Mouse (Mus musculus) layer of hippocampus, postnatal 10 days (tissue): ENCODE measurements around the gene Csnk1g2. TPM values are rescaled to one million over a fixed set of nuclear protein-coding genes. Genes with fewer than 3 reads are reported as not detected.
"Not testable (repeated sequence)": the region's sequence is repeated elsewhere in the genome, so short reads cannot be mapped to it uniquely, and the experiment has no call there.

Experiments
- DNase-seq, 2 experiments: peaks; one replicate each; pipeline ENCODE4 v3.0.0; 2021; ENCODE audit warnings: low spot score in 2 of 2
- total RNA-seq, 2 experiments: library from RNA; stranded (reverse); gene quantifications; 2 replicates each; pipeline ENCODE4 v1.2.3; 2021

Csnk1g2 gene
- total RNA-seq, 2 experiments from 2014 or later, result 146 to 157 TPM

GRCm38 (mm10) chr10:80621940-80622660, 538 bp upstream of the Csnk1g2 start:
- peak; percentile 99 for DNase-seq

DNA sequence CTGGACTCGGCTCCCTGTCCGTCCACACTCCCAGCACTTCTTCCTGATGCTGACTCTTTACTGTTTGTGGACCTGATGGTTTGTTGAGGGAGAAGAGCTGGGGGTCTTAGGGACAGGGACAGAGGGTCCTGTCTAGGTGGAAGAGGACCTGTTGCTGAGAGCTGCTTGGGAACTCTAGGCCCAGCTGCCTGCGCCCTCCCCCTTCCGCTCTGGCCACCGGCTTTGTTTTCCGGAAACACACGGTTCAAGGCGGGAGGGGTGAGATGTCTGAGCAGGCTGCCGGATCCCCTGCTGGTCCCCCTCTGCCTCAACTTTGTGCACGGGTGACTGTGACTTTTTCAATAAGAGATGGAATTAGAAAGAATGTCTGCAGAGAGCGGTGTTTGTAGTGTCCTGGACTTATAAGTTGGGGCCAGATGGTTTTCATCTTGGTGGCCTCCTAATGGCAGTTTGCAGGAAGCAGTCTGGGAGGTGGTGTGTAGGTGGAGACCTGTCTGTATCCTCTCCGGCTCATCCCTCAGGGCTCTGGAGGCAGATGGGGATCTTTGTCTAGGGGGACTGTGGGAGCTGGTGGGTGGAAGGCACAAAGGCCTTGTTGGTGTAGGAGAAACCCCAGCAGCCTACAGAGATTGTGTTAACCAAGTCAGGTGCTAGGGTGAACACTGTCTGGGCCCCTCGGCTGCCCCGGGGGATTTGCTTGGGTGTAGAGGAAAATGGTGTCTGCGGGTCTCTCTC, 986 bp downstream of the Csnk1g2 start:
- DNase-seq, result peak; percentile 47 to 50

DNA sequence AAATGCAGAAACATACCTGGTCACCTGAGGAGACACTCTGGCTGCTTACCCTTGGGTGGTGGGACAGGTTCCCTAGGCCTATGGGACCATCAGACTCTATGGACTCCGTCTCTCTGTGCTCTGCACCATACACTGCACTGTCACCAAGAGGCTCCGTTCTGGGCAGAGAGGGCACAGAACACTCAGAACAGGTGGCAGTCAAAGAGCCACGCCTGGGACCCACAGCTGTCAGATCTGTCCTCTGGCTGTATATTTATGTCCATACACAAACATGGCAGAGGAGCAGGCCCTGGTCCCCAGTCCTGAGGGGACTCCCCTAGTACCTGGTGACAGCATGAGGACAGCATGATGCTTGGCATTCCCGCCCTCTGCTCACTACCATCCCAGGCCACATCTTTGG, 3.1 kb downstream of the Csnk1g2 start:
- DNase-seq, result no peak

DNA sequence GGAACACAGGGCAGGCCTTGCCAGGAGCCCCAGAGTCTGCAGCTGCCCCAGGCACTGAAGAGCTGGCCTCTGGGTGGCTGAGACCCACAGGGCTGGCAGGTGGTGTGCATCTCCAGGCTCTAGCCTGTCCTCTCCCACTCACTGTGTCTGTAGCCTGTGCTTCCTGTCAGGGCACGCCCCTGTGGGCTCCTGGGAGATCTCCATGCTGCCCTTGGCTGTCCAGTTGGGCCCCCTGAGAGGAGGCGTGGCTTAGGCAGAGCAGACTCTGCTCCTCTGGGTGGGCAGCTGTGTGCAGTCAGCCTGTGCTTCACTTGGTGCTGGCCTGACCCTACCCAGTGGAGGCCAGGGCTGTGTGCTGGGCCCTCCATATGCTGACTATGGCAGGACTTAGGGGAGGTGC, 5.0 kb downstream of the Csnk1g2 start:
- DNase-seq, result no peak

DNA sequence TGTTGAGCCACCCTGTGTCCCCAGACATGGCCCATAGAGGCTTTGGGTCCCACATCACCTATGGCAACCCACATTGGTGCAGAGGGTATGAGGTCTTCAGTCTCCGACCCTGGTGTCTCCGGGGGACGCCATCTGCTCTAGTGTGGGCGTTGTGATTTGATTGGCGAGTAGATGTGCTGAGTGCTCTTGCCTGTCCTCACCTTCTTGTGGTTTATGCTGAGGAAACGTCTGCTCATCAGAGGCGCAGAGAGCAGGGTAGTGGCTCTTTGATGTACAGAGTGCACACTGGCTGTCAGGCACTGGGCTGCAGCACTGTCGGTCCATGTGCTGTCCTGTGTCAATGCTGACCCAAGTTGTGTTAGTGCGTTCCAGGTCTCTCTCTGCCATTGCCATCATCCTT, 6.3 kb downstream of the Csnk1g2 start:
- DNase-seq, result no peak

DNA sequence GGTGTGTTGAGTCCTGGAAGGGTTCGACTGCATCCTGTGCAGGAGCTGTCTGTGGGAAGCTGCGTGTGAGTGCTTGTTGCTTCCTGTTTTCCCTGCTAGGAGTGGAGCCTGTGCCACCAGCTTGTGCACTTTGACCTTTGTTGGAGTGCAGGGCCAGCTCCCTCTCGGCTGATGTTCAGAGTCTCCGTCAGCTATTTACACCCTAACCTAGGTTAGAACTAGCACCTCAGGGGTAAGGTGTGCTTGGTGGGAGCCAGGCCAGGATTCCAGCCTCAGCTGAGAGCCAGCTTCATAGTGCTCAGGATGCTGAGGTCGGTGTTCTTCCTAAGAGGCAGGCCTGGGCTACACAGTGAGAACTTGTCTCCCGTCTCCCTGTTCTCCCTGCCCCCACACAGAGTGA, 12.7 kb downstream of the Csnk1g2 start:
- no peak for DNase-seq

GRCm38 (mm10) chr10:80646936-80647335, 24.3 kb downstream of the Csnk1g2 start:
- no peak for DNase-seq

GRCm38 (mm10) chr10:80649910-80650309, 27.3 kb downstream of the Csnk1g2 start:
- not testable (repeated sequence) for DNase-seq

GRCm38 (mm10) chr10:80650392-80650791, 27.8 kb downstream of the Csnk1g2 start:
- DNase-seq, result no peak

GRCm38 (mm10) chr10:80653156-80653720, 30.6 kb downstream of the Csnk1g2 start:
- no peak for DNase-seq

GRCm38 (mm10) chr10:80654866-80655265, 32.2 kb downstream of the Csnk1g2 start:
- no peak for DNase-seq

- DNase-seq, result no peak
These were observed 32.9 kb downstream of the Csnk1g2 start for GRCm38 (mm10) chr10:80655406-80656129.

DNA sequence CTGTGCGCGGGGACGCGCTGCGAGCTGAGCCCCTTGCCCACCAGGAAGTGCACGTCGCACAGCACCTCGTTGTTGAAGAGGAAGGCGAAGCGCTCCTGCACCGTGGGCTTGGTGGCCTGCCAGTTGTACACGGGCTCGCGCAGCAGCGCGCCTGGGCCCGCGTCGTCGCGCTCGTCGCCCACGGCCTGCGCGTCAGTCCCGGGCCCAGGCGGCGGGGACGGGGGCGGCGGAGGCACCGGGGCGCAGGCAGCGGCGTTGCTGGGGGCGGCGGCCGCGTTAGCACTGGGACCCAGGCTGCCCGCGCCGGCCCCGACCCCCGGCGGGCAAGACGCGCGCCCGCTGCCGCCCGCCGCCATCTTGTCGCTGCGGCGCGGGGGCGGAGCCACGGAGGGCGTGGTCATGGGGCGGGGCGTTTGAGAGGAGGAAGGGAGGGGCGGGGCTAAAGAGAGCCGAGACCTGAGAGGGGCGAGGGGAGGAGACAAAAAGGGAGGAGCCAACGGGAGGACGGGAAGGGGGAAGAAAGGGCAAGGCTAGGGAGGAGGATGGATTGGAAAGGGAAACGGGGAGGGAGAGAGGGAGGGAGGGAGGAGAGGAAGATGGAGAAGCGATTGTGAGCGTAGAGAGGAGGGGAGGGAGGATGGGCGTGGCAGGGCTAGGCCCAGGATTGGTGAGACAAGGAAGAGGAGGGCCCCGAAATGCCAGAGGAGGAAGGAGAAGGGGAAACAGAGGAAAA, 33.7 kb downstream of the Csnk1g2 start:
- peak; percentile 95 to 97 for DNase-seq

DNA sequence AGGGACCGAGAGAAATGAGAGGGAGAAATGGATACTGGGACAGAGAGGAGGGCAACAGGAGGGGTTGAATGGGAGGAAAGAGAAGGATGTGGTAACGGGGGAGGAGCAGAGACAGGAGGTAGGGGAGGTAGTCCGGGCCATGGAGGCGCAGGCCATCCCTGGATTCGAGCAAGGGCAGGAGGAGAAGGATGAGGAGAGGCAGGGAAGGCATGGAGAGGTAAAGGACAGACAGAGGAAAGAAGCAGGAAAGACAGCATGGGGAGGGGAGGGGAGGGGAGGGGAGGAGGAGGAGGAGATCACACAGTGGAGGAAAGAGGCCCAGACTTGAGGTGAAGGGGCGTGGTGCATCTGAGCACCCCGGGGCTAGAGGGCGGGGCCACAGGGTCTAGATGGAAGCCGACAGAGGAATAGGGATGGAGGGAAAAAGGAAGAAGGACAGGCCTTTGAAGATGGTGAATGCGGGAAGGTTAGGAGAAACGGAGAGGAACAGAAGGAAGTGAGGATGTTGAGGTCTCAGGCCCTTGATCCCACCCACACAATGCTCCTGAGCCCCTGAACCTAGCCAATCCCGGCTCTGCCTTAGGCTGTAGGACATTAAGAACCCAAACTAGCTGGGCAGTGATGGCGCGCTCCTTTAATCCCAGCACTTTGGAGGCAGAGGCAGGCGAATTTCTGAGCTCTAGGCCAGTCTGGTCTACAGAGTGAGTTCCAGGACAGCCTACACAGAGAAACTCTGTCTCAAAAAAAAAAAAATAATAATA, 34.4 kb downstream of the Csnk1g2 start, which contains the start of gene Btbd2:
TSS of gene Btbd2 (minus strand) at position 209 of the 761 bp plus-strand sequence.
- no peak for DNase-seq

- no peak for DNase-seq
These were observed 35.7 kb downstream of the Csnk1g2 start for GRCm38 (mm10) chr10:80658194-80658840.

GRCm38 (mm10) chr10:80658841-80659202, 36.2 kb downstream of the Csnk1g2 start:
- DNase-seq, result no peak

- DNase-seq, result peak; percentile 83 to 84
These were observed 36.6 kb downstream of the Csnk1g2 start for GRCm38 (mm10) chr10:80659213-80659612.

DNA sequence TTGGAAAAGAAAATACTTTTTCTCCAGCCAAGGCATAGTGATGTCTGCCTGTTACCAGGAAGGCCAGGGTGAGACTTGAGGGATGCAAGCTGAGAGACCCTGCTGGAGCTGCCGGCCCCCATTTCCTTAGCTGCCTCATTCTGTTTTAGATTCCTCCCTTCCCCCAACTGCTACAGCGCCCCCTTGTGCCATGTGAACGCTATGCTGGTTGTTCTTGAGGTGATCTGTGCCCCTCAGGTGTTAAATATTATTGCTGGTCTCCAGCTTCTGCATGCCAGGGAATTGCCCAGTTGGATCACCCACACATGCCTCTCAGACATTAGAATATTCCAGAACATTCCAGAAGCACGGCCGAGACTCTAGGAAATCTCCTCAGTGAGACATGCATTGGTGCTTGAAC, 38.5 kb downstream of the Csnk1g2 start:
- DNase-seq, result no peak

GRCm38 (mm10) chr10:80663485-80664196, 41.0 kb downstream of the Csnk1g2 start:
- DNase-seq, result no peak
